Mouse (Mus musculus) heart, adult 10 weeks (tissue): ENCODE measurements around the gene Nfx1. TPM values are rescaled to one million over a fixed set of nuclear protein-coding genes. Genes with fewer than 3 reads are reported as not detected.

Source experiments
- polyA plus RNA-seq: library from polyadenylated mRNA; stranded (reverse); fragments of 350-450 nt; fragmentation: Illumina TruSeq; extraction: RNeasy Lipid Tissue Mini Kit (QIAGEN cat#74804); gene quantifications from one replicate; pipeline ENCODE4 v1.2.3, GENCODE M21; 2014; ENCODE audit warnings: low read depth, low replicate concordance

The Nfx1 gene
- 29.4 TPM for polyA plus RNA-seq

GRCm38 (mm10) chr4:40970842-40971701 lies at the start of gene Nfx1:
Gene Nfx1, plus strand, starts transcription at chr4:40970906.

GRCm38 (mm10) chr4:40948160-40948708 lies 22.5 kb upstream of the Nfx1 start, which contains the start of the genes Bag1 and Chmp5:
Gene Bag1, minus strand, starts transcription at chr4:40948294.
Gene Chmp5, plus strand, starts transcription at chr4:40948407.

GRCm38 (mm10) chr4:41047524-41048271 lies 77.0 kb downstream of the Nfx1 start, which contains the start of gene Aqp7:
Gene Aqp7, minus strand, starts transcription at chr4:41048139.

Other genes starting within 250 kb of the Nfx1 start
- 116 TPM for gene Dnaja1, start 248.8 kb upstream of the Nfx1 start, polyA plus RNA-seq
- 45.5 TPM for gene Smu1, start 213.0 kb upstream of the Nfx1 start, polyA plus RNA-seq
- 59.1 TPM for gene B4galt1, start 116.9 kb upstream of the Nfx1 start, polyA plus RNA-seq
- gene Spink4, start 50.9 kb upstream of the Nfx1 start, polyA plus RNA-seq, result 1.9 TPM
- 286 TPM for gene Bag1, start 22.6 kb upstream of the Nfx1 start, polyA plus RNA-seq
- gene Chmp5, start 22.5 kb upstream of the Nfx1 start, polyA plus RNA-seq, result 49.8 TPM
- 19.4 TPM for gene Aqp7, start 77.2 kb downstream of the Nfx1 start, polyA plus RNA-seq
- gene Aqp3, start 127.3 kb downstream of the Nfx1 start, polyA plus RNA-seq, result not detected
- 12.5 TPM for gene Nol6, start 153.5 kb downstream of the Nfx1 start, polyA plus RNA-seq
- gene Ube2r2, start 164.8 kb downstream of the Nfx1 start, polyA plus RNA-seq, result 146 TPM